Mouse (Mus musculus) MEL (cell line): ENCODE results near the gene Podnl1. TPM values are rescaled to one million over a fixed set of nuclear protein-coding genes. Genes with fewer than 3 reads are reported as not detected.
A peak's percentile ranks its signal among the peaks of the same experiment; 100 is the strongest.

Source experiments
- DNase-seq: peaks from one replicate; pipeline ENCODE4 v3.0.0; 2011; ENCODE audit warnings: low read depth, low spot score
- H3K27ac ChIP-seq: 2 replicates; pipeline ENCODE4 v1.5.1; 2012; ENCODE audit warnings: low read depth, mild to moderate bottlenecking, control low read depth, low read length, moderate library complexity; ENCODE audit not compliant: control insufficient read depth
- H3K27me3 ChIP-seq, 2 experiments: fragments of 150-350 bp in 1 of 2; sonication (generic) in 1 of 2; 2 replicates each; pipeline ENCODE4 v1.6.1; 2012; ENCODE audit warnings: low read length in 2 of 2, mild to moderate bottlenecking in 2 of 2, improper control_type of control experiment in 1 of 2, moderate library complexity in 1 of 2; ENCODE audit not compliant: insufficient read depth in 2 of 2, control insufficient read depth in 1 of 2
- H3K36me3 ChIP-seq, 2 experiments: 2 replicates each; pipeline ENCODE4 v1.6.1; 2012 to 2014; ENCODE audit warnings: low read length in 2 of 2, improper control_type of control experiment in 1 of 2, inconsistent platforms in 1 of 2, mild to moderate bottlenecking in 1 of 2; ENCODE audit not compliant: insufficient read depth in 2 of 2, control insufficient read depth in 1 of 2
- H3K4me1 ChIP-seq, 2 experiments: fragments of 150-350 bp in 1 of 2; sonication (generic) in 1 of 2; 2 replicates each; pipeline ENCODE4 v1.6.1; 2012; ENCODE audit warnings: low read length in 2 of 2, improper control_type of control experiment in 1 of 2, mild to moderate bottlenecking in 1 of 2; ENCODE audit not compliant: insufficient read depth in 2 of 2, control insufficient read depth in 1 of 2
- H3K4me3 ChIP-seq, 2 experiments: fragments of 150-350 bp in 1 of 2; sonication (generic) in 1 of 2; 2 replicates each; pipeline ENCODE4 v1.5.1; 2012; ENCODE audit warnings: low read depth in 2 of 2, low read length in 2 of 2, mild to moderate bottlenecking in 2 of 2, moderate library complexity in 2 of 2, control low read depth in 1 of 2, improper control_type of control experiment in 1 of 2; ENCODE audit not compliant: control insufficient read depth in 1 of 2, insufficient read depth in 1 of 2
- H3K79me2 ChIP-seq: 2 replicates; pipeline ENCODE4 v1.6.1; 2012; ENCODE audit warnings: mild to moderate bottlenecking, low read length, moderate library complexity; ENCODE audit not compliant: control insufficient read depth, poor library complexity, insufficient read depth
- H3K9ac ChIP-seq: 2 replicates; pipeline ENCODE4 v1.6.1; 2012; ENCODE audit warnings: low read depth, mild to moderate bottlenecking, control low read depth, low read length, moderate library complexity; ENCODE audit not compliant: control insufficient read depth, poor library complexity, severe bottlenecking
- H3K9me3 ChIP-seq: fragments of 150-350 bp; sonication (generic); replicated peaks from 2 replicates; pipeline ENCODE4 v1.6.1; 2012; ENCODE audit warnings: mild to moderate bottlenecking, low read length, improper control_type of control experiment, moderate library complexity; ENCODE audit not compliant: insufficient read depth
- BHLHE40 ChIP-seq: IDR thresholded peaks from 2 replicates; pipeline ENCODE4 v1.6.1; 2012; ENCODE audit warnings: low read depth, mild to moderate bottlenecking, inconsistent platforms, low read length, improper control_type of control experiment, borderline replicate concordance
- CHD1 ChIP-seq: IDR thresholded peaks from 2 replicates; pipeline ENCODE4 v1.6.1; 2012; ENCODE audit warnings: low read depth, mild to moderate bottlenecking, inconsistent platforms, low read length, improper control_type of control experiment
- CHD2 ChIP-seq: IDR thresholded peaks from 2 replicates; pipeline ENCODE4 v1.6.1; 2011; ENCODE audit warnings: low read length, improper control_type of control experiment
- E2F4 ChIP-seq: IDR thresholded peaks from 2 replicates; pipeline ENCODE4 v1.6.1; 2011; ENCODE audit warnings: low read depth, low read length, improper control_type of control experiment, borderline replicate concordance
- EP300 ChIP-seq, 2 experiments: IDR thresholded peaks; 2 replicates each; pipeline ENCODE4 v1.6.1; 2011; ENCODE audit warnings: improper control_type of control experiment in 2 of 2, low read length in 2 of 2, low read depth in 1 of 2, mild to moderate bottlenecking in 1 of 2
- ETS1 ChIP-seq: IDR thresholded peaks from 2 replicates; pipeline ENCODE4 v1.6.1; 2012; ENCODE audit warnings: low read depth, mild to moderate bottlenecking, inconsistent platforms, low read length, improper control_type of control experiment, moderate library complexity
- HCFC1 ChIP-seq: IDR thresholded peaks from 2 replicates; pipeline ENCODE4 v1.6.1; 2012; ENCODE audit warnings: low read depth, mild to moderate bottlenecking, inconsistent platforms, low read length, improper control_type of control experiment, moderate library complexity
- MAX ChIP-seq: IDR thresholded peaks from 2 replicates; pipeline ENCODE4 v1.6.1; 2011; ENCODE audit warnings: low read length, improper control_type of control experiment
- MAZ ChIP-seq: IDR thresholded peaks from 2 replicates; pipeline ENCODE4 v1.6.1; 2012; ENCODE audit warnings: low read depth, mild to moderate bottlenecking, inconsistent platforms, low read length, improper control_type of control experiment
- MXI1 ChIP-seq: IDR thresholded peaks from 2 replicates; pipeline ENCODE4 v1.6.1; 2011; ENCODE audit warnings: mild to moderate bottlenecking, low read depth, low read length, improper control_type of control experiment
- MYC ChIP-seq: IDR thresholded peaks from 2 replicates; pipeline ENCODE4 v1.6.1; 2011; ENCODE audit warnings: low read depth, mild to moderate bottlenecking, low read length, improper control_type of control experiment, moderate library complexity
- NELFE ChIP-seq: IDR thresholded peaks from 2 replicates; pipeline ENCODE4 v1.6.1; 2011; ENCODE audit warnings: low read depth, low read length, improper control_type of control experiment
- NRF1 ChIP-seq: IDR thresholded peaks from 2 replicates; pipeline ENCODE4 v1.6.1; 2014; ENCODE audit warnings: low read depth, mild to moderate bottlenecking, inconsistent platforms, low read length, improper control_type of control experiment, moderate library complexity; ENCODE audit not compliant: poor library complexity, insufficient read depth, severe bottlenecking
- POLR2A ChIP-seq, 2 experiments: IDR thresholded peaks; 2 replicates each; pipeline ENCODE4 v1.6.1; 2011 to 2012; ENCODE audit warnings: low read length in 2 of 2, mild to moderate bottlenecking in 2 of 2, control low read depth in 1 of 2, improper control_type of control experiment in 1 of 2, low read depth in 1 of 2, moderate library complexity in 1 of 2; ENCODE audit not compliant: control insufficient read depth in 1 of 2, insufficient read depth in 1 of 2, poor library complexity in 1 of 2
- POLR2AphosphoS2 ChIP-seq: IDR thresholded peaks from 2 replicates; pipeline ENCODE4 v1.6.1; 2011; ENCODE audit warnings: low read length, improper control_type of control experiment
- SIN3A ChIP-seq: IDR thresholded peaks from 2 replicates; pipeline ENCODE4 v1.6.1; 2012; ENCODE audit warnings: low read length, improper control_type of control experiment, inconsistent platforms
- TAL1 ChIP-seq: IDR thresholded peaks from 2 replicates; pipeline ENCODE4 v1.6.1; 2012; ENCODE audit warnings: mild to moderate bottlenecking, inconsistent platforms, low read length, moderate library complexity, mixed read lengths
- USF2 ChIP-seq, 2 experiments: IDR thresholded peaks; 2 replicates each; pipeline ENCODE4 v1.6.1; 2011 to 2012; ENCODE audit warnings: improper control_type of control experiment in 2 of 2, low read length in 2 of 2, borderline replicate concordance in 1 of 2, inconsistent platforms in 1 of 2, low read depth in 1 of 2, mild to moderate bottlenecking in 1 of 2; ENCODE audit not compliant: insufficient read depth in 1 of 2
- ZKSCAN1 ChIP-seq: IDR thresholded peaks from 2 replicates; pipeline ENCODE4 v1.6.1; 2012; ENCODE audit warnings: low read depth, mild to moderate bottlenecking, inconsistent platforms, low read length, improper control_type of control experiment, moderate library complexity
- ZMIZ1 ChIP-seq: IDR thresholded peaks from 2 replicates; pipeline ENCODE4 v1.6.1; 2012; ENCODE audit warnings: low read depth, mild to moderate bottlenecking, inconsistent platforms, low read length, improper control_type of control experiment, moderate library complexity
- ZNF384 ChIP-seq: IDR thresholded peaks from 2 replicates; pipeline ENCODE4 v1.6.1; 2012; ENCODE audit warnings: low read depth, mild to moderate bottlenecking, inconsistent platforms, low read length, improper control_type of control experiment
- polyA plus RNA-seq, 2 experiments: library from polyadenylated mRNA; stranded (reverse) in 1 of 2; unstranded in 1 of 2; fragments of >175 nt in 1 of 2; fragments of >200 nt in 1 of 2; gene quantifications; 2 replicates each; pipeline versions ENCODE4 v1.2.1 to v1.2.4; 2012; ENCODE audit warnings: low replicate concordance in 2 of 2, low read depth in 1 of 2; ENCODE audit not compliant: insufficient read length in 2 of 2, insufficient read depth in 1 of 2, missing spikeins in 1 of 2
- total RNA-seq: library from RNA; depleted of rRNA; stranded (reverse); fragments of 300-350 nt; gene quantifications from 2 replicates; pipeline ENCODE4 v1.2.3, GENCODE M21; 2012

The Podnl1 gene
- total and polyA plus RNA-seq, 3 experiments = 0.04 to 0.08 TPM; not detected in 1

GRCm38 (mm10) chr8:84098376-84098775, 27.4 kb upstream of the Podnl1 start:
- no peak overlapping the region for H3K27ac ChIP-seq
- peaks cover 2% of the 10 kb centered on the region; the same call in 1 of the 2 replicates for H3K79me2 ChIP-seq
- DNase-seq = no peak
- H3K36me3 ChIP-seq = peaks cover 0 to 2% of the 10 kb centered on the region in 2 experiments; a peak in 2 of 4 replicates
- peaks cover 0 to 3% of the 10 kb centered on the region in 2 experiments; a peak in 1 of 4 replicates for H3K4me1 ChIP-seq
- no peak overlapping the region for H3K4me3 ChIP-seq
- TF ChIP-seq USF2 (IDR thresholded peaks at IDR 0.05; ENCODE audit: borderline replicate concordance in 1 of 2, insufficient read depth in 1 of 2, low read depth in 1 of 2, low read length in 2 of 2) = no peak
- no peaks in the 10 kb centered on the region for H3K9me3 ChIP-seq
- no peaks in the 10 kb centered on the region for H3K27me3 ChIP-seq
- H3K9ac ChIP-seq = no peak overlapping the region

GRCm38 (mm10) chr8:84101476-84102270, 24.1 kb upstream of the Podnl1 start:
- DNase-seq = no peak

GRCm38 (mm10) chr8:84103601-84104000, 22.2 kb upstream of the Podnl1 start:
- Histone ChIP-seq H3K9me3 (no peaks in the 10 kb centered on the region), H3K27ac (no peak overlapping the region), H3K4me1 (peaks cover 2 to 13% of the 10 kb centered on the region in 2 experiments; a peak in 3 of 4 replicates), H3K9ac (peak overlapping the region; percentile 56), H3K36me3 (peaks cover 0 to 9% of the 10 kb centered on the region in 2 experiments; a peak in 2 of 4 replicates), H3K27me3 (no peaks in the 10 kb centered on the region), H3K4me3 (peak overlapping the region; percentile 58 to 73), H3K79me2 (peaks cover 9% of the 10 kb centered on the region)
- peak; percentile 40 for DNase-seq
- no peak for TF ChIP-seq MYC
- no peak for TF ChIP-seq MXI1
- no peak for TF ChIP-seq NRF1
- TF ChIP-seq CHD2 = no peak
- no peak for TF ChIP-seq ETS1
- no peak for TF ChIP-seq TAL1
- no peak for TF ChIP-seq SIN3A
- no peak for TF ChIP-seq ZKSCAN1
- no peak for TF ChIP-seq ZMIZ1
- no peak for TF ChIP-seq POLR2A (IDR thresholded peaks at IDR 0.05; ENCODE audit: control insufficient read depth in 1 of 2, insufficient read depth in 1 of 2, low read depth in 1 of 2, low read length in 2 of 2, poor library complexity in 1 of 2)
- TF ChIP-seq, all 39 proteins: peak for 0

More at GRCm38 (mm10) chr8:84101476-84102270, 24.1 kb upstream of the Podnl1 start:
- Histone ChIP-seq H3K27ac (no peak overlapping the region), H3K9ac (no peak overlapping the region), H3K79me2 (peaks cover 9% of the 10 kb centered on the region), H3K4me3 (no peak overlapping the region), H3K36me3 (peaks cover 0 to 9% of the 10 kb centered on the region in 2 experiments; a peak in 3 of 4 replicates), H3K9me3 (no peaks in the 10 kb centered on the region), H3K27me3 (no peaks in the 10 kb centered on the region), H3K4me1 (peaks cover 2 to 13% of the 10 kb centered on the region in 2 experiments; a peak in 3 of 4 replicates)
- no peak for TF ChIP-seq MAX
- no peak for TF ChIP-seq MYC
- no peak for TF ChIP-seq NELFE
- TF ChIP-seq CHD2 = no peak
- no peak for TF ChIP-seq MAZ
- no peak for TF ChIP-seq POLR2A (IDR thresholded peaks at IDR 0.05; ENCODE audit: control insufficient read depth in 1 of 2, insufficient read depth in 1 of 2, low read depth in 1 of 2, low read length in 2 of 2, poor library complexity in 1 of 2)
- no peak for TF ChIP-seq BHLHE40
- no peak for TF ChIP-seq ZNF384
- TF ChIP-seq POLR2AphosphoS2 = no peak
- TF ChIP-seq ZMIZ1 = no peak
- no peak for TF ChIP-seq EP300 (IDR thresholded peaks at IDR 0.05; ENCODE audit: low read depth in 1 of 2, low read length in 2 of 2)
- no peak for TF ChIP-seq E2F4
- TF ChIP-seq CHD1 = no peak
- TF ChIP-seq HCFC1 = no peak
- TF ChIP-seq USF2 (IDR thresholded peaks at IDR 0.05; ENCODE audit: borderline replicate concordance in 1 of 2, insufficient read depth in 1 of 2, low read depth in 1 of 2, low read length in 2 of 2) = no peak
